Mouse (Mus musculus): Measurements from ENCODE around the gene Plk2. TPM values are rescaled to one million over a fixed set of nuclear protein-coding genes. Genes with fewer than 3 reads are reported as not detected.
"Not testable (repeated sequence)": the region's sequence is repeated elsewhere in the genome, so short reads cannot be mapped to it uniquely, and the experiment has no call there.

Plk2 gene
- 154 and 173 TPM in 2 replicates for polyA plus RNA-seq (2015; fragmentation: Nextera tagmentation; extraction: Ambion mirVana)

DNA sequence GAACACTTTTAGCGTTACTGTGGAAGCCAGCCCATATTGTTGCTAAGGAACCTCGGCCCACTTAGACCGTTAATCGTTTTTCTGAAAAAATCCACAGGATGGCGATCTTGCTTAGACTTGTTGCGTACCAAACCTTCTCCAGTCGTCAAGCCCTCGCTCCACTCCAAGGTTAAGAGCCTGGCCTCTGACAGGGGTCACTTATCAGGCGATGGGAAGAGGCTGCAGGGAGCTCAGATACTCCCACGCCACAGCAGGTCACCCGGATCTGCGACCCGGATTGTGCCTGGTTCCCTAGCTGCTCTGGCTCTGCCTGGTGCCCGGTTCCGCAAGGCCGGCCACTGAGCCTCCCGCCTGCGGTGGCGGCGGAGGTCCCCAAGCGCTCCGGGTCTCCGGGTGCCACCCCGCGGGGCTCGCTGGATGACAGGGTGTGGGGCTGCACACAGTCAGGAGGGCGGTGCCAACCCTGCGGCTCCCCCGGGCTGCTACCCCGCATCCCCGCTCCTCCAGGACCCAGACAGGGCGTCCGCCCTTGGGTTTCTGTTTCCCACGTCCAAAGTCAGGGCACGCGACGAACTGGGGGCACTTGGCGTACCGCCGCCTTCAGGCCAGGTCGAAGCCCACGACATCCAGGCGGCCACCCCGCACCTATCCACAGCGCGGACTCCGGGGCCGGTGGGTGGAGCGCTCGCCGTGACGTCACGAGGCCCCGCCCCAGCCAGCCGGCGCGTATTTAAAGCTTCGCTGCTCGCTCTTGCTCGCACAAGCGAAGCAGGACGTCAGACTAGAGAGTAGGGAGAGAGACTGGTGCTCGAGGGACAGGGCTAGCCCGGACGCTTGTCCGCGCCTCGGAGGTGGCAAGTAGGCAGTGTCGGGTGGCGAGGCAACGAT lies at the start of gene Plk2:
TSS of gene Plk2 (plus strand) at position 756 of the 888 bp plus-strand sequence.
- peaks cover 21% of the 10 kb centered on the region for H3K36me3 ChIP-seq (replicated peaks)
- H3K9me3 ChIP-seq = no peaks in the 10 kb centered on the region
- H3K27ac ChIP-seq = peak within 1 kb of the TSS; percentile 93
- peak within 1 kb of the TSS; percentile 74 for H3K4me3 ChIP-seq
- under 1% methylated on average over 71 of the region's 71 CpGs for WGBS
- H3K27me3 ChIP-seq (replicated peaks) = 0 out of 2 replicates have a peak, but pooled peaks cover 3% of the 10 kb centered on the region
- peak; percentile 97 for ATAC-seq (replicated peaks)
- H3K9ac ChIP-seq = peak within 1 kb of the TSS; percentile 98
- peaks cover 21% of the 10 kb centered on the region for H3K4me1 ChIP-seq
- H3K4me2 ChIP-seq = peak within 1 kb of the TSS; percentile 96

- H3K4me3 ChIP-seq = no peak overlapping the region
- peak; percentile 86 for ATAC-seq (replicated peaks)
- no peaks in the 10 kb centered on the region for H3K36me3 ChIP-seq (replicated peaks)
- H3K4me1 ChIP-seq = peaks cover 8% of the 10 kb centered on the region
- peak overlapping the region; percentile 55 for H3K27ac ChIP-seq
- H3K27me3 ChIP-seq (replicated peaks) = no peaks in the 10 kb centered on the region
- H3K9me3 ChIP-seq = no peaks in the 10 kb centered on the region
- no peak overlapping the region for H3K9ac ChIP-seq
- 11% methylated on average over 7 of the region's 7 CpGs for WGBS
- no peak overlapping the region for H3K4me2 ChIP-seq
Measured at GRCm38 (mm10) chr13:110346707-110347106, 48.1 kb upstream of the Plk2 start.

DNA sequence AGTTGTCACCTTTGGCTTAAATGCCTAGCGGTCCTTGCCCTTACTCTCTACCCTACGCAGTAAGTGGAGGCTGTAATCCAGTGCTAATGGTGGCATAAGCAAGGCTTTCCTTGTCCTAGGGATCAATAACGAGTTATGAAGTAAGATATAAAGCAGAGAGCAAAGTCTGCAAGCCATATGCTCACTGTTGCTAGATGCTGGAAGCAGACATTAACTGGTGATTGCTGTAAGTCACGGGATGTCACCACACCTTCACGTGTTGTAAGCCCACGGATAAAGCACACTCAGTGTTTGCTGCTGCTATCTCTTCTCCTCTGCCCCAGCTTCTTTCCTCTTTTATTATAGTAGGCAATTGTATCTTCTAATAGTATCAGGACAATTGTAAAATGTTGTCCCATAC lies 43.8 kb upstream of the Plk2 start:
- Histone ChIP-seq H3K4me1 (peaks cover 8% of the 10 kb centered on the region), H3K4me2 (no peak overlapping the region), H3K9me3 (no peaks in the 10 kb centered on the region), H3K36me3 (replicated peaks) (no peaks in the 10 kb centered on the region), H3K4me3 (no peak overlapping the region), H3K27ac (no peak overlapping the region), H3K9ac (no peak overlapping the region), H3K27me3 (replicated peaks) (no peaks in the 10 kb centered on the region)
- 89% methylated on average over 6 of the region's 6 CpGs for WGBS
- ATAC-seq (replicated peaks) = no peak

- H3K4me3 ChIP-seq = no peak within 1 kb of the TSS
- H3K9ac ChIP-seq = no peak within 1 kb of the TSS
- no peaks in the 10 kb centered on the region for H3K4me1 ChIP-seq
- H3K9me3 ChIP-seq = no peaks in the 10 kb centered on the region
- ATAC-seq (replicated peaks) = no peak
- no peaks in the 10 kb centered on the region for H3K27me3 ChIP-seq (replicated peaks)
- H3K4me2 ChIP-seq = no peak within 1 kb of the TSS
- WGBS = 94% methylated on average over 2 of the region's 2 CpGs
- H3K36me3 ChIP-seq (replicated peaks) = no peaks in the 10 kb centered on the region
- H3K27ac ChIP-seq = no peak within 1 kb of the TSS
Measured at GRCm38 (mm10) chr13:110356941-110357340, 37.9 kb upstream of the Plk2 start, which contains the start of gene Gapt. Gapt (minus strand) TSS chr13:110357199.

DNA sequence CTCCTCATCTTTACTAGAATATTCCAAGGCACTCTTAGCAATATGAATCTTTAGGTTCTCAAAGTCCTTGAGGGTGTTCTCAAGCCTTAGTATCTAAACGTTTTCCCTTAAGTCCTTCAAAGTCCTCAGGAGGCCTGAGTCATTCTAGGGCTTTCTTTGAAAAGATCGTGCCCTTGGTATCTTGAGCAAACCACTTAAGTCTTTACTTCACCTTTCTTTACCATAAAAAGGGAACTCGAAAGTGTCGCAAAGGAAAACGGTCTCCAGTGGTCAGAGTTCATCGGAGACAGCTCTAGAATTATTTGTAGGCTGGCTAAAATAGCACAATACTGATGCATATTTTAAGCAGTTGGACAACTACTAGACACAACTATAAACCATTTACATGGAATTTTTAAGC lies 31.1 kb upstream of the Plk2 start:
- Histone ChIP-seq H3K4me2 (no peak overlapping the region), H3K9ac (no peak overlapping the region), H3K4me1 (no peaks in the 10 kb centered on the region), H3K36me3 (replicated peaks) (no peaks in the 10 kb centered on the region), H3K27me3 (replicated peaks) (no peaks in the 10 kb centered on the region), H3K9me3 (no peaks in the 10 kb centered on the region), H3K27ac (no peak overlapping the region), H3K4me3 (no peak overlapping the region)
- no peak for ATAC-seq (replicated peaks)
- WGBS = 87% methylated on average over 6 of the region's 6 CpGs

GRCm38 (mm10) chr13:110366477-110366876 lies 28.4 kb upstream of the Plk2 start:
- 92% methylated on average over 3 of the region's 3 CpGs for WGBS
- H3K4me3 ChIP-seq = no peak overlapping the region
- no peak overlapping the region for H3K4me2 ChIP-seq
- no peak overlapping the region for H3K27ac ChIP-seq
- no peak overlapping the region for H3K9ac ChIP-seq
- H3K4me1 ChIP-seq = no peaks in the 10 kb centered on the region
- H3K27me3 ChIP-seq (replicated peaks) = no peaks in the 10 kb centered on the region
- H3K9me3 ChIP-seq = no peaks in the 10 kb centered on the region
- H3K36me3 ChIP-seq (replicated peaks) = no peaks in the 10 kb centered on the region
- no peak for ATAC-seq (replicated peaks)

DNA sequence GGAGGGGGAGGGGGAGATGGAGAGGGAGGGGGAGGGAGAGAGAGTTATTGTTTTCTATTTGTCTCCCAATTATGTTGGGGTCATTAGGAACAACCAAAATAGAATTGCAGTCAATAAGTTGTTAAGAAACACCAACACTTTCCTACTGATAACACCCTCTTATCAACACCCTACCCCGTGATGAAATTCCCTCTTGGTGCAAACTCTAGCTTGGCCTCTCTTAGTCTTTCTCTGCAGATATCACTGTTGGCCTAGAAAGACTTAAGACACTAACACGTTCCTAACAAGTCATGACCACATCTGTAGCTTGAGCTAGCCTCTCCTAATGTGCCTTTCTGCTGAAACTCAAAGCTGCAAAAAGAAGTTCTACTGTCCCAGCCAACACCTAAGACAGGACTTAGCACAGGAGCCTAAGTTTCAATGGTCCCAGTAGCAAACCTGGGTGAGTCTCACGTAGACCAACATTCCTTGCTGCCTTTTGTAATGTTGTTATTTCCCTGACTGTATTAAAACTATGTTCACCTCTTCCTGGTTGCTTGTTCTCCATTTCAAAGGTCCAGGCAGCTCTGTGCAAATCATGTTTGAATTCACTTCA lies 26.8 kb upstream of the Plk2 start:
- H3K4me1 ChIP-seq = no peaks in the 10 kb centered on the region
- H3K4me3 ChIP-seq = no peak overlapping the region
- no peaks in the 10 kb centered on the region for H3K9me3 ChIP-seq
- no peak overlapping the region for H3K4me2 ChIP-seq
- peak overlapping the region; percentile 9; the same call in 1 of the 2 replicates for H3K27ac ChIP-seq
- no peaks in the 10 kb centered on the region for H3K36me3 ChIP-seq (replicated peaks)
- H3K27me3 ChIP-seq (replicated peaks) = no peaks in the 10 kb centered on the region
- no peak overlapping the region for H3K9ac ChIP-seq
- peak; percentile 40 for ATAC-seq (replicated peaks)
- WGBS = 91% methylated on average over 3 of the region's 3 CpGs

- H3K4me2 ChIP-seq; H3K4me3 ChIP-seq; H3K36me3 ChIP-seq (replicated peaks); H3K9ac ChIP-seq; H3K4me1 ChIP-seq; H3K27me3 ChIP-seq (replicated peaks); H3K9me3 ChIP-seq: not testable (repeated sequence)
- 0 out of 2 replicates have a peak overlapping the region, but pooled peaks have one; percentile 9 for H3K27ac ChIP-seq
- WGBS = 46% methylated on average over 6 of the region's 6 CpGs
- ATAC-seq (replicated peaks) = peak; percentile 76
Measured at GRCm38 (mm10) chr13:110368556-110369040, 26.2 kb upstream of the Plk2 start.

- Histone ChIP-seq H3K27ac (no peak overlapping the region), H3K4me3 (no peak overlapping the region), H3K4me2 (no peak overlapping the region), H3K4me1 (no peaks in the 10 kb centered on the region), H3K9me3 (no peaks in the 10 kb centered on the region), H3K36me3 (replicated peaks) (no peaks in the 10 kb centered on the region), H3K9ac (no peak overlapping the region), H3K27me3 (replicated peaks) (no peaks in the 10 kb centered on the region)
- ATAC-seq (replicated peaks) = peak; percentile 31; the same call in 1 of the 2 replicates
- WGBS = 92% methylated on average over 1 of the region's 1 CpGs
Measured at GRCm38 (mm10) chr13:110369673-110370072, 25.2 kb upstream of the Plk2 start.

- H3K4me2 ChIP-seq = no peak overlapping the region
- H3K9ac ChIP-seq = no peak overlapping the region
- ATAC-seq (replicated peaks) = peak; percentile 62
- WGBS = 20% methylated on average over 5 of the region's 5 CpGs
- H3K9me3 ChIP-seq = no peaks in the 10 kb centered on the region
- H3K36me3 ChIP-seq (replicated peaks) = no peaks in the 10 kb centered on the region
- no peak overlapping the region for H3K4me3 ChIP-seq
- no peak overlapping the region for H3K27ac ChIP-seq
- H3K4me1 ChIP-seq = no peaks in the 10 kb centered on the region
- H3K27me3 ChIP-seq (replicated peaks) = 0 out of 2 replicates have a peak, but pooled peaks cover 2% of the 10 kb centered on the region
Measured at GRCm38 (mm10) chr13:110382447-110382901, 12.4 kb upstream of the Plk2 start.

- Histone ChIP-seq H3K27ac (no peak overlapping the region), H3K9ac (no peak overlapping the region), H3K4me2 (no peak overlapping the region), H3K27me3 (replicated peaks) (0 out of 2 replicates have a peak, but pooled peaks cover 2% of the 10 kb centered on the region), H3K4me1 (no peaks in the 10 kb centered on the region), H3K36me3 (replicated peaks) (no peaks in the 10 kb centered on the region), H3K9me3 (no peaks in the 10 kb centered on the region), H3K4me3 (no peak overlapping the region)
- ATAC-seq (replicated peaks) = no peak
- 71% methylated on average over 6 of the region's 6 CpGs for WGBS
Measured at GRCm38 (mm10) chr13:110384514-110384913, 10.3 kb upstream of the Plk2 start.

DNA sequence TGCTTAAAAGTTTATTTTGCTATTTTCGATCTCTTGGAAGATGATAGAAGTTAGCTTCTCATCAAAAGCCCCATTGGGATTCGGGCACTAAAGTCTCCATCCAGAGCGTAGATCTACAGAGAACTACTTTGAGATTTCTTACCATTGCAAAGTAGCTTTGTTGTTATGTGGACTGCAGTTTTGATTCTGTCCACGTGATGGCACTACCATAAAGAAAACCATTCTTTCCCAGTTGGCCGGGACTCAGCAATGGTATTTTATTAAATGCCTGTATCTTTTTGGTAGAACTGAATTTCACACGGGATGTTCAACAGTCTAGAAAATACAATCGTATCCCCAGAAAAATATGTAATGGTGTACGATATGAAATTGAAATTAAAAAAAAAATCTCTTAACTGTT lies 2.6 kb upstream of the Plk2 start:
- no peak overlapping the region for H3K4me2 ChIP-seq
- ATAC-seq (replicated peaks) = no peak
- peaks cover 7% of the 10 kb centered on the region; the same call in 1 of the 2 replicates for H3K4me1 ChIP-seq
- H3K9me3 ChIP-seq = no peaks in the 10 kb centered on the region
- H3K27me3 ChIP-seq (replicated peaks) = 0 out of 2 replicates have a peak, but pooled peaks cover 3% of the 10 kb centered on the region
- no peaks in the 10 kb centered on the region for H3K36me3 ChIP-seq (replicated peaks)
- H3K9ac ChIP-seq = no peak overlapping the region
- no peak overlapping the region for H3K27ac ChIP-seq
- no peak overlapping the region for H3K4me3 ChIP-seq
- 18% methylated on average over 8 of the region's 8 CpGs for WGBS
